Mouse (Mus musculus): ENCODE measurements at regions not wholly inside any gene's neighbourhood (a gene's known extent, or its start where the extent isn't known, plus 50 kb on each side); places are given as distances from the start of the nearest gene placed in this dataset.

DNA sequence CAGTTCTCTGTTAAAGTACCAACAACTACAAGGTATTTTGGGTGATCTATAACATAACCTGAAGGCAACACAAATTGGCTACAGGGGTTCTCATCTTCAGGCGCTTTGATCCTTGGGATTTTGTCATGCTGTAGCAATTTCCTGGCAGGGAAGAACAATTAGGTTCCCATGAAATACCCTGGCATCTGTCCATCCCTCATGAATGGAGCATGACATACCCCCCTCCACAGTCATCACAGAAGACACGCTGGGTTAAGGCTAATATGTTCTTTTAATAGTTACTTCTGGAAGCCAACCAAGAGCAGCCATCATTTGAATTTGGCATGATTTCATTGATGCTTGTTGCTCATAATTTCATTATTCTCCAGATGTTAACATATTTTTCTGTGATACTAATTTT lies 979.0 kb upstream of the Tenm3 start:
- Histone ChIP-seq H3K4me3 (replicated peaks in 1 of 3; ENCODE audit: low read depth in 2 of 3, low read length in 2 of 3, poor library complexity in 1 of 3) (no peak overlapping the region), H3K4me2 (ENCODE audit: insufficient read depth, low read depth, poor library complexity, severe bottlenecking) (no peak overlapping the region), H3K27me3 (replicated peaks) (no peaks in the 10 kb centered on the region), H3K27ac (ENCODE audit: insufficient read depth, low read depth) (no peak overlapping the region), H3K36me3 (replicated peaks in 1 of 2; ENCODE audit: control insufficient read depth in 1 of 2, insufficient read depth in 1 of 2, low read length in 1 of 2) (no peaks in the 10 kb centered on the region), H3K9me3 (replicated peaks; ENCODE audit: low read length) (peaks cover 42% of the 10 kb centered on the region), H3K4me1 (ENCODE audit: control insufficient read depth in 1 of 2, insufficient read depth in 2 of 2) (no peaks in the 10 kb centered on the region), H3K9ac (ENCODE audit: insufficient read depth, low read depth) (no peak overlapping the region), H3K79me2 (replicated peaks; ENCODE audit: control insufficient read depth, extremely low read depth, insufficient read depth, poor library complexity, severe bottlenecking) (no peaks in the 10 kb centered on the region)
- dilution Hi-C loops (cut with MboI; ENCODE audit: extremely low pct_ligation_motif_present, extremely low pct_unique_long_range_greater_than_20kb, low sequenced_read_pairs) (no loop called here), in situ Hi-C loops (cut with MboI; ENCODE audit: low pct_ligation_motif_present, low pct_unique_long_range_greater_than_20kb, low sequenced_read_pairs) (no loop called here)
- TF ChIP-seq ZKSCAN1 (IDR thresholded peaks at IDR 0.05; ENCODE audit: borderline replicate concordance, low read depth, low read length) (no peak), NELFE (IDR thresholded peaks at IDR 0.05; ENCODE audit: low read depth, low read length) (no peak), KAT2A (IDR thresholded peaks at IDR 0.05; ENCODE audit: insufficient replicate concordance, low read length) (no peak), MAX (IDR thresholded peaks at IDR 0.05; ENCODE audit: low read length) (no peak), HCFC1 (IDR thresholded peaks at IDR 0.05; ENCODE audit: low read depth, low read length) (no peak), BHLHE40 (IDR thresholded peaks at IDR 0.05; ENCODE audit: low read depth, low read length) (no peak), TCF12 (IDR thresholded peaks at IDR 0.05; ENCODE audit: low read depth, low read length) (no peak), POLR2AphosphoS2 (IDR thresholded peaks at IDR 0.05; ENCODE audit: low read depth, low read length) (no peak), RAD21 (IDR thresholded peaks at IDR 0.05; ENCODE audit: low read depth, low read length) (no peak), E2F4 (IDR thresholded peaks at IDR 0.05; ENCODE audit: insufficient replicate concordance, low read depth, low read length) (no peak)
- no peak for DNase-seq (ENCODE audit: extremely low read depth)

DNA sequence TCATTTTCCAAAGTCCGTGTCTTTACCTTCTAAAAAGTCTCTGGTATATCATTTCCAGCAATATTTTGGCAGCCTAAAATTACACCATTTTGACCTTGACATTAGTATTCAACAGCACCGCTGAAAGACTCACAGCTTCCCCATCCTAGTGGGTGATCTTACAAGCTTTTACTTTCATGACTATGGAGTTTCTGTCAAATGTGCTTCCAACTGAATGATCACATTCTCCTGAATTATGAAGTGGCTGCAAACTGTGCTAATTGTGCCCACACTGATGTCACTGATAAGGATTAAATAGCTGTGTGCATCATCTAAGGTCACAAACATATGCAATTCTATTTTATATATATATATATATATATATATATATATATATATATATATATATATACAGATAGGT lies 955.5 kb upstream of the Tenm3 start:
- Histone ChIP-seq H3K27ac (ENCODE audit: insufficient read depth, low read depth) (no peak overlapping the region), H3K27me3 (replicated peaks) (no peaks in the 10 kb centered on the region), H3K4me2 (ENCODE audit: insufficient read depth, low read depth, poor library complexity, severe bottlenecking) (no peak overlapping the region), H3K4me1 (ENCODE audit: control insufficient read depth in 1 of 2, insufficient read depth in 2 of 2) (no peaks in the 10 kb centered on the region), H3K36me3 (replicated peaks in 1 of 2; ENCODE audit: control insufficient read depth in 1 of 2, insufficient read depth in 1 of 2, low read length in 1 of 2) (no peaks in the 10 kb centered on the region), H3K9me3 (replicated peaks; ENCODE audit: low read length) (peaks cover 23% of the 10 kb centered on the region), H3K79me2 (replicated peaks; ENCODE audit: control insufficient read depth, extremely low read depth, insufficient read depth, poor library complexity, severe bottlenecking) (no peaks in the 10 kb centered on the region), H3K4me3 (replicated peaks in 1 of 3; ENCODE audit: low read depth in 2 of 3, low read length in 2 of 3, poor library complexity in 1 of 3) (no peak overlapping the region), H3K9ac (ENCODE audit: insufficient read depth, low read depth) (no peak overlapping the region)
- no peak for DNase-seq (ENCODE audit: extremely low read depth)
- TF ChIP-seq EP300 (IDR thresholded peaks at IDR 0.05; ENCODE audit: low read length): no peak
- TF ChIP-seq ZNF384 (IDR thresholded peaks at IDR 0.05; ENCODE audit: low read depth, low read length): no peak
- no peak for TF ChIP-seq NRF1 (IDR thresholded peaks at IDR 0.05; ENCODE audit: low read depth, low read length)
- no peak for TF ChIP-seq ZKSCAN1 (IDR thresholded peaks at IDR 0.05; ENCODE audit: borderline replicate concordance, low read depth, low read length)
- no peak for TF ChIP-seq SIN3A (IDR thresholded peaks at IDR 0.05; ENCODE audit: low read length)
- TF ChIP-seq USF2 (conservative IDR thresholded peaks at IDR 0.05; ENCODE audit: low read depth, low read length): no peak
- in situ Hi-C loops (cut with MboI; ENCODE audit: low pct_ligation_motif_present, low pct_unique_long_range_greater_than_20kb, low sequenced_read_pairs) (no loop called here), dilution Hi-C loops (cut with MboI; ENCODE audit: extremely low pct_ligation_motif_present, extremely low pct_unique_long_range_greater_than_20kb, low sequenced_read_pairs) (no loop called here)

DNA sequence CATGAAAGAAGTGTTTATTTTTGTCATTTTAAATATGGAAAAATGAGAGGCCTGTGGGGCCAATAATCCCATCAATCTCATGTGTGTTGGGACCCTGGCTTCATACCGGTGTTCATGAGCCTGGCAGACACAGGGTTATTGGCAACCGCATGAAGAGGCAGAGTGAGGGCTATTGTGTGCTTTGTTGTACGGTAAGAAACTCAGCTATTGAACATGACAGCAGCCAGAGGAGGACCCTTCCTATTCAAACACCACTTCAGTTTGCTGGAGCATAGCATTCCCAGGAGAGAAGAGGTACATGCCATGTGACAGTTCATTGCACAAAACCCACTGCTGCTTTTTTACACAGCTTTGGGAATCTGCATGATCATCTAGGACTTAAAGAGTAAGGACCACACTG lies 953.0 kb upstream of the Tenm3 start:
- dilution Hi-C loops (cut with MboI; ENCODE audit: extremely low pct_ligation_motif_present, extremely low pct_unique_long_range_greater_than_20kb, low sequenced_read_pairs) (no loop called here), in situ Hi-C loops (cut with MboI; ENCODE audit: low pct_ligation_motif_present, low pct_unique_long_range_greater_than_20kb, low sequenced_read_pairs) (no loop called here)
- no peak for TF ChIP-seq ZMIZ1 (IDR thresholded peaks at IDR 0.05; ENCODE audit: low read depth, low read length)
- no peak for TF ChIP-seq CHD1 (IDR thresholded peaks at IDR 0.05; ENCODE audit: low read depth, low read length)
- TF ChIP-seq ELF1 (IDR thresholded peaks at IDR 0.05; ENCODE audit: low read depth, low read length): no peak
- TF ChIP-seq POLR2AphosphoS2 (IDR thresholded peaks at IDR 0.05; ENCODE audit: low read depth, low read length): no peak
- TF ChIP-seq MAFK (IDR thresholded peaks at IDR 0.05; ENCODE audit: insufficient replicate concordance, low read length): no peak
- TF ChIP-seq KAT2A (IDR thresholded peaks at IDR 0.05; ENCODE audit: insufficient replicate concordance, low read length): no peak
- TF ChIP-seq ZNF384 (IDR thresholded peaks at IDR 0.05; ENCODE audit: low read depth, low read length): no peak
- no peak for TF ChIP-seq MAX (IDR thresholded peaks at IDR 0.05; ENCODE audit: low read length)
- no peak for TF ChIP-seq PAX5 (IDR thresholded peaks at IDR 0.05; ENCODE audit: low read length)
- no peak overlapping the region for H3K4me3 ChIP-seq (replicated peaks in 1 of 3; ENCODE audit: low read depth in 2 of 3, low read length in 2 of 3, poor library complexity in 1 of 3)
- H3K27me3 ChIP-seq (replicated peaks): no peaks in the 10 kb centered on the region
- H3K79me2 ChIP-seq (replicated peaks; ENCODE audit: control insufficient read depth, extremely low read depth, insufficient read depth, poor library complexity, severe bottlenecking): no peaks in the 10 kb centered on the region
- DNase-seq (ENCODE audit: extremely low read depth): no peak
- no peak overlapping the region for H3K9ac ChIP-seq (ENCODE audit: insufficient read depth, low read depth)
- no peak overlapping the region for H3K4me2 ChIP-seq (ENCODE audit: insufficient read depth, low read depth, poor library complexity, severe bottlenecking)
- no peaks in the 10 kb centered on the region for H3K4me1 ChIP-seq (ENCODE audit: control insufficient read depth in 1 of 2, insufficient read depth in 2 of 2)
- H3K9me3 ChIP-seq (replicated peaks; ENCODE audit: low read length): peaks cover 27% of the 10 kb centered on the region
- no peaks in the 10 kb centered on the region for H3K36me3 ChIP-seq (replicated peaks in 1 of 2; ENCODE audit: control insufficient read depth in 1 of 2, insufficient read depth in 1 of 2, low read length in 1 of 2)
- no peak overlapping the region for H3K27ac ChIP-seq (ENCODE audit: insufficient read depth, low read depth)
